Mouse (Mus musculus) stomach, embryonic 16.5 days (tissue): ENCODE results near the gene Fcgr3. TPM values are rescaled to one million over a fixed set of nuclear protein-coding genes. Genes with fewer than 3 reads are reported as not detected.
"Not testable (repeated sequence)": the region's sequence is repeated elsewhere in the genome, so short reads cannot be mapped to it uniquely, and the experiment has no call there.

Experiments
- ATAC-seq: fragments of 200-750 bp; cut with Nextera tagmentation; 2 replicates; pipeline ENCODE4 v1.8.0; 2017; ENCODE audit warnings: moderate number of reproducible peaks, moderate TSS enrichment; ENCODE audit not compliant: insufficient read depth, low FRiP score
- H3K27ac ChIP-seq: fragments of 300-500 bp; sonication (generic); 2 replicates; pipeline ENCODE4 v1.5.1; 2014; ENCODE audit warnings: low read length
- H3K27me3 ChIP-seq: fragments of 300-500 bp; sonication (generic); 2 replicates; pipeline ENCODE4 v1.6.1; 2014; ENCODE audit warnings: low read length, control low read depth, mixed read lengths; ENCODE audit not compliant: control insufficient read depth, insufficient read depth
- H3K36me3 ChIP-seq: fragments of 300-500 bp; sonication (generic); 2 replicates; pipeline ENCODE4 v1.6.1; 2014; ENCODE audit warnings: low read length; ENCODE audit not compliant: control insufficient read depth, insufficient read depth
- H3K4me1 ChIP-seq: fragments of 300-500 bp; sonication (generic); 2 replicates; pipeline ENCODE4 v1.6.1; 2014; ENCODE audit warnings: low read length, control low read depth, mixed read lengths; ENCODE audit not compliant: control insufficient read depth, insufficient read depth
- H3K4me2 ChIP-seq: fragments of 300-500 bp; sonication (generic); 2 replicates; pipeline ENCODE4 v1.6.1; 2014; ENCODE audit warnings: low read depth, low read length, mixed read lengths
- H3K4me3 ChIP-seq: fragments of 300-500 bp; sonication (generic); replicated peaks from 2 replicates; pipeline ENCODE4 v1.5.1; 2014; ENCODE audit warnings: mild to moderate bottlenecking, low read length
- H3K9ac ChIP-seq: fragments of 300-500 bp; sonication (generic); 2 replicates; pipeline ENCODE4 v1.6.1; 2014; ENCODE audit warnings: low read length
- H3K9me3 ChIP-seq: fragments of 300-500 bp; sonication (generic); replicated peaks from 2 replicates; pipeline ENCODE4 v1.6.1; 2016; ENCODE audit warnings: low read length, control low read depth; ENCODE audit not compliant: control insufficient read depth
- WGBS: fragments of 180-500 bp; shearing (Covaris S2); extraction: QIAGEN DNeasy Blood & Tissue Kit; methylation state at CpG from one replicate; pipeline ENCODE4 v1.1.7; 2014; 5-methylcytosine and 5-hydroxymethylcytosine counted together
- polyA plus RNA-seq: library from polyadenylated mRNA; unstranded; fragments of >200 nt; fragmentation: Nextera tagmentation; extraction: Ambion mirVana; gene quantifications from 2 replicates; pipeline ENCODE4 v1.2.1, GENCODE M21; 2015

The Fcgr3 gene
- polyA plus RNA-seq, 1 experiment from 2014 or later = 20.2 TPM

GRCm38 (mm10) chr1:171077192-171077591, 12.5 kb upstream of the Fcgr3 start:
- H3K4me3 ChIP-seq, H3K4me1 ChIP-seq, H3K27ac ChIP-seq, H3K4me2 ChIP-seq, H3K36me3 ChIP-seq, ATAC-seq, H3K9me3 ChIP-seq, H3K9ac ChIP-seq: not testable (repeated sequence)
- peaks cover 18% of the 10 kb centered on the region for H3K27me3 ChIP-seq
- WGBS = 35% methylated on average over 5 of the region's 5 CpGs

GRCm38 (mm10) chr1:171076176-171076575, 11.4 kb upstream of the Fcgr3 start:
- H3K9ac ChIP-seq, H3K4me3 ChIP-seq, H3K27ac ChIP-seq, H3K4me1 ChIP-seq, ATAC-seq, H3K36me3 ChIP-seq, H3K9me3 ChIP-seq, H3K4me2 ChIP-seq: not testable (repeated sequence)
- H3K27me3 ChIP-seq = peaks cover 16% of the 10 kb centered on the region
- WGBS = 66% methylated on average over 3 of the region's 5 CpGs

- H3K4me3 ChIP-seq, H3K36me3 ChIP-seq, H3K27ac ChIP-seq, H3K4me2 ChIP-seq, H3K9ac ChIP-seq, H3K4me1 ChIP-seq, H3K9me3 ChIP-seq: not testable (repeated sequence)
- H3K27me3 ChIP-seq = peaks cover 21% of the 10 kb centered on the region
- 18% methylated on average over 4 of the region's 10 CpGs for WGBS
- peak; percentile 33; the same call in 1 of the 2 replicates for ATAC-seq
Observed at GRCm38 (mm10) chr1:171074283-171074682, 9.5 kb upstream of the Fcgr3 start.

GRCm38 (mm10) chr1:171072217-171072616, 7.5 kb upstream of the Fcgr3 start:
- WGBS = no CpG with 5 or more reads among the region's 45 CpGs
- H3K27me3 ChIP-seq = peaks cover 16% of the 10 kb centered on the region
- not testable (repeated sequence) for H3K27ac ChIP-seq, H3K9me3 ChIP-seq, H3K4me1 ChIP-seq, H3K4me2 ChIP-seq, H3K4me3 ChIP-seq, H3K9ac ChIP-seq, H3K36me3 ChIP-seq
- ATAC-seq = peak; percentile 50; the same call in 1 of the 2 replicates

- not testable (repeated sequence) for H3K27ac ChIP-seq, H3K36me3 ChIP-seq, H3K4me2 ChIP-seq, H3K9me3 ChIP-seq, H3K4me3 ChIP-seq, H3K9ac ChIP-seq, H3K4me1 ChIP-seq
- no CpG with 5 or more reads among the region's 35 CpGs for WGBS
- peaks cover 14% of the 10 kb centered on the region for H3K27me3 ChIP-seq
- peak; percentile 56 for ATAC-seq
Observed at GRCm38 (mm10) chr1:171071726-171072125, 7.0 kb upstream of the Fcgr3 start.

GRCm38 (mm10) chr1:171070879-171071278, 6.1 kb upstream of the Fcgr3 start:
- not testable (repeated sequence) for H3K4me1 ChIP-seq, H3K9ac ChIP-seq, H3K27ac ChIP-seq, H3K4me2 ChIP-seq, H3K9me3 ChIP-seq, H3K36me3 ChIP-seq, ATAC-seq, H3K4me3 ChIP-seq
- H3K27me3 ChIP-seq = peaks cover 14% of the 10 kb centered on the region
- WGBS = 20% methylated on average over 11 of the region's 16 CpGs

- not testable (repeated sequence) for H3K36me3 ChIP-seq, H3K4me1 ChIP-seq, H3K4me2 ChIP-seq, H3K9ac ChIP-seq, H3K27ac ChIP-seq, H3K4me3 ChIP-seq, H3K9me3 ChIP-seq, ATAC-seq
- WGBS = 59% methylated on average over 3 of the region's 3 CpGs
- H3K27me3 ChIP-seq = peaks cover 18% of the 10 kb centered on the region
Observed at GRCm38 (mm10) chr1:171069508-171069907, 4.8 kb upstream of the Fcgr3 start.

- 47% methylated on average over 5 of the region's 5 CpGs for WGBS
- H3K4me3 ChIP-seq, H3K27ac ChIP-seq, H3K36me3 ChIP-seq, H3K9ac ChIP-seq, H3K9me3 ChIP-seq, H3K4me1 ChIP-seq, ATAC-seq, H3K4me2 ChIP-seq: not testable (repeated sequence)
- peaks cover 20% of the 10 kb centered on the region for H3K27me3 ChIP-seq
Observed at GRCm38 (mm10) chr1:171067928-171068327, 3.2 kb upstream of the Fcgr3 start.

GRCm38 (mm10) chr1:171066583-171066982, 1.8 kb upstream of the Fcgr3 start:
- H3K4me1 ChIP-seq, H3K27ac ChIP-seq, H3K4me3 ChIP-seq, H3K9ac ChIP-seq, H3K9me3 ChIP-seq, H3K36me3 ChIP-seq, H3K4me2 ChIP-seq: not testable (repeated sequence)
- WGBS = 35% methylated on average over 2 of the region's 10 CpGs
- H3K27me3 ChIP-seq = peaks cover 20% of the 10 kb centered on the region
- ATAC-seq = peak; percentile 38; the same call in 1 of the 2 replicates

GRCm38 (mm10) chr1:171065768-171066167, 1.0 kb upstream of the Fcgr3 start:
- ATAC-seq = peak; percentile 5; the same call in 1 of the 2 replicates
- WGBS = 4% methylated on average over 26 of the region's 45 CpGs
- not testable (repeated sequence) for H3K4me1 ChIP-seq, H3K36me3 ChIP-seq, H3K27ac ChIP-seq, H3K9me3 ChIP-seq, H3K9ac ChIP-seq
- Histone ChIP-seq H3K27me3 (peaks cover 20% of the 10 kb centered on the region), H3K4me3 (peak overlapping the region; percentile 37), H3K4me2 (peak overlapping the region; percentile 44; the same call in 1 of the 2 replicates)
